Mouse (Mus musculus) E14TG2a.4 (cell line): ENCODE results near the gene Syn2.

Source experiments
- H3K27me3 ChIP-seq: 2 replicates; pipeline ENCODE4 v1.6.1; 2014; ENCODE audit warnings: low read length, control low read depth; ENCODE audit not compliant: insufficient read depth
- H3K36me3 ChIP-seq: 2 replicates; pipeline ENCODE4 v1.6.1; 2014; ENCODE audit warnings: low read length, control low read depth; ENCODE audit not compliant: insufficient read depth
- H3K4me1 ChIP-seq: replicated peaks from 2 replicates; pipeline ENCODE4 v1.6.1; 2014; ENCODE audit warnings: low read depth, low read length, control low read depth
- H3K4me3 ChIP-seq: replicated peaks from 2 replicates; pipeline ENCODE4 v1.5.1; 2014; ENCODE audit warnings: mild to moderate bottlenecking, low read length
- H3K9me3 ChIP-seq: 2 replicates; pipeline ENCODE4 v1.6.1; 2014; ENCODE audit warnings: low read length, control low read depth
- CTCF ChIP-seq: conservative IDR thresholded peaks from 2 replicates; pipeline ENCODE4 v1.5.1; 2014; ENCODE audit warnings: low read length
- NANOG ChIP-seq: IDR thresholded peaks from 2 replicates; pipeline ENCODE4 v1.6.1; 2014; ENCODE audit warnings: borderline replicate concordance, low read length, mixed read lengths
- POU5F1 ChIP-seq: IDR thresholded peaks from 2 replicates; pipeline ENCODE4 v1.6.1; 2014; ENCODE audit warnings: low read length, borderline replicate concordance

Syn2 gene

DNA sequence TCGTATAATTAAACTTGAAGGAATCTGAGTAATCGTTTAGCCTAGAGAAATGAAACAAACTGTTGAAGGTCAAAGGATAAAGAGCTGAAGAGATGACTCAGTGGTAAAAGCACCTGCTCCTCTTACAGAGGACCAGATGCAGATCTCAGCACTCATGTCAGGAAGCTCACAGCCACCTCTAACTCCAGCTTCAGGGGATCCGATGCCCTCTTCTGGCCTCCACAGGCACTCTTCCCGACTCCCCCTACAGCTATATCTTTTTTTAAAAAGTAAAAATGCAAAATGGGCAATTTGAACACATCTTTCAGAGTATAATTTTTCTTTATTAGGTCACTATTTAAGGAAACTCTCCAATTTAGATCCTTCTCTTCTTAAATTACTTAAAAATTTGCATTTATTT, 6.7 kb downstream of the Syn2 start:
- Histone ChIP-seq H3K36me3 (no peaks in the 10 kb centered on the region), H3K4me3 (no peak overlapping the region), H3K27me3 (peaks cover 11% of the 10 kb centered on the region), H3K4me1 (no peaks in the 10 kb centered on the region), H3K9me3 (no peaks in the 10 kb centered on the region)
- TF ChIP-seq POU5F1, result no peak

DNA sequence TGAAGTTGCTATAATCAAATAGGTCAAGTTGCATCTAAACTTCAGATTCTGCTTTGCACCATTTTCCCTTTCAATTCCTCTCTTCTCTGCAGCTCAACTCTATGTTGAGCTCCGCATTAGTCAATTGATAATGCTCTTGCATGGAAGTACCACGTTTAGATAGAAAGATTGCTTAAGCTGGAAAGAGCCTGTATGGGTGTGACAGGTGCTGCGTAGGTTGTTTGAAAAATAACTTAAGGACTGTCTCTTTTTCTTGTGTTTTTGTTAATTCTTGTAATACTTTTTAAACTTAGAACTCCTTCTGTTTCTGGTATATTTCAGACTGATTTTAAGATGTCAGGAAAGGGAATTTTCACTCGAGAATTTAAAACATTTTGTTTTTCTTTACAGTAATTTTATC, 26.5 kb downstream of the Syn2 start:
- Histone ChIP-seq H3K4me1 (no peaks in the 10 kb centered on the region), H3K27me3 (no peaks in the 10 kb centered on the region), H3K9me3 (no peaks in the 10 kb centered on the region), H3K36me3 (no peaks in the 10 kb centered on the region), H3K4me3 (no peak overlapping the region)
- no peak for TF ChIP-seq POU5F1
- no peak for TF ChIP-seq NANOG
- TF ChIP-seq CTCF, result no peak

- no peak for TF ChIP-seq NANOG
- Histone ChIP-seq H3K4me1 (no peaks in the 10 kb centered on the region), H3K27me3 (no peaks in the 10 kb centered on the region), H3K4me3 (no peak overlapping the region), H3K36me3 (no peaks in the 10 kb centered on the region), H3K9me3 (no peaks in the 10 kb centered on the region)
These were observed 31.3 kb downstream of the Syn2 start for GRCm38 (mm10) chr6:115165863-115166470.

DNA sequence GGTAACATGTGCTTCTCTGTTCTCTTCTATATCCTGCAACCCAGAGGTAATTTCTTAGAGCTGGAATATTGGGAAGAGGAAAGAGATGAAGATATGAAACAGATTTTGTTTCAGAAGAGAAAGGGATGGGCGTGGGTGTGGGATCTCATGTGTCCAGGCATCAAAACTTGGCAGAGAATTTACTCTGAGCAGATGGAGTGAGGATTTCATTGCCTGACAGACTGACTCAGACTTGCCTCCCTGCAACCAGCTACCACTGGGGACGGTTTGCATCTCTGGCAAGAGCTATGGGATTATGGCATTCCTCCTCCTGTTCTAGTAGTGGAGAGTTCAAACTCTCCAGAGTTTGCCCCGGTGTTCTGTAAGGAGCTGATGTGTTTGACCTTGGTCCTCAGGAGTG, 34.2 kb downstream of the Syn2 start:
- no peak for TF ChIP-seq POU5F1
- no peak for TF ChIP-seq NANOG
- no peak for TF ChIP-seq CTCF
- Histone ChIP-seq H3K9me3 (no peaks in the 10 kb centered on the region), H3K4me3 (no peak overlapping the region), H3K4me1 (no peaks in the 10 kb centered on the region), H3K36me3 (no peaks in the 10 kb centered on the region), H3K27me3 (no peaks in the 10 kb centered on the region)

GRCm38 (mm10) chr6:115169518-115169917, 34.8 kb downstream of the Syn2 start:
- Histone ChIP-seq H3K4me1 (no peaks in the 10 kb centered on the region), H3K27me3 (no peaks in the 10 kb centered on the region), H3K4me3 (no peak overlapping the region), H3K9me3 (no peaks in the 10 kb centered on the region), H3K36me3 (no peaks in the 10 kb centered on the region)
- no peak for TF ChIP-seq POU5F1
- TF ChIP-seq NANOG, result no peak
- TF ChIP-seq CTCF, result no peak

DNA sequence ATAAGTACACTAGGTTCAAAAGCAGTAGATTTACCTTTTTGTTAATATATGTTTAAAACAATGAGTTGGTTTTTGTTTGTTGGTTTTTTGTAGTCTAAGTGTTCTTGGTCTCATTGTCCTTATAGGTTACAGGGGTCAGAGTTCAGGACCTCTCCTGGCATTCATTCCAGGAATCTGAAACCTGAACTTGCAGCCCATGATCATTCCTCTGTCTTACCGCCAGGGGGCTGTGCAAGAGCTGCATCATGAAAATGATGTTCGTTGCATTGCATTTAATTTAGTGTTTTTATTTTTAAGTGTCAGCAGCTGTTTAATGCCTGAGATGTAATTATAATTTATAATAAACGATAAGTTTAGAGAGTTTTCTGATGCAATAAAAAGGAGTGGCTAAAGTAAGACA, 40.1 kb downstream of the Syn2 start:
- Histone ChIP-seq H3K36me3 (no peaks in the 10 kb centered on the region), H3K4me3 (no peak overlapping the region), H3K27me3 (no peaks in the 10 kb centered on the region), H3K4me1 (no peaks in the 10 kb centered on the region), H3K9me3 (no peaks in the 10 kb centered on the region)
- TF ChIP-seq POU5F1, result no peak
- peak; percentile 78 for TF ChIP-seq CTCF
- TF ChIP-seq NANOG, result no peak

GRCm38 (mm10) chr6:115178826-115179225, 44.1 kb downstream of the Syn2 start:
- Histone ChIP-seq H3K9me3 (no peaks in the 10 kb centered on the region), H3K36me3 (no peaks in the 10 kb centered on the region), H3K27me3 (no peaks in the 10 kb centered on the region), H3K4me1 (no peaks in the 10 kb centered on the region), H3K4me3 (no peak overlapping the region)
- TF ChIP-seq NANOG, result no peak
- TF ChIP-seq POU5F1, result no peak
- no peak for TF ChIP-seq CTCF

GRCm38 (mm10) chr6:115181094-115181493, 46.4 kb downstream of the Syn2 start:
- H3K27me3 ChIP-seq, result no peaks in the 10 kb centered on the region
- no peak overlapping the region for H3K4me3 ChIP-seq
- H3K9me3 ChIP-seq, result no peaks in the 10 kb centered on the region
- no peaks in the 10 kb centered on the region for H3K4me1 ChIP-seq
- TF ChIP-seq CTCF (no peak), NANOG (no peak), POU5F1 (no peak)
- no peaks in the 10 kb centered on the region for H3K36me3 ChIP-seq

- Histone ChIP-seq H3K27me3 (no peaks in the 10 kb centered on the region), H3K36me3 (no peaks in the 10 kb centered on the region), H3K9me3 (no peaks in the 10 kb centered on the region), H3K4me1 (no peaks in the 10 kb centered on the region), H3K4me3 (no peak overlapping the region)
- TF ChIP-seq CTCF, result no peak
- no peak for TF ChIP-seq NANOG
- no peak for TF ChIP-seq POU5F1
These were observed 56.4 kb downstream of the Syn2 start for GRCm38 (mm10) chr6:115191111-115191510.
